Mouse (Mus musculus): ENCODE measurements around the gene Serpina3i. TPM values are rescaled to one million over a fixed set of nuclear protein-coding genes. Genes with fewer than 3 reads are reported as not detected.

Serpina3i gene
- total RNA-seq (2023) = not detected

DNA sequence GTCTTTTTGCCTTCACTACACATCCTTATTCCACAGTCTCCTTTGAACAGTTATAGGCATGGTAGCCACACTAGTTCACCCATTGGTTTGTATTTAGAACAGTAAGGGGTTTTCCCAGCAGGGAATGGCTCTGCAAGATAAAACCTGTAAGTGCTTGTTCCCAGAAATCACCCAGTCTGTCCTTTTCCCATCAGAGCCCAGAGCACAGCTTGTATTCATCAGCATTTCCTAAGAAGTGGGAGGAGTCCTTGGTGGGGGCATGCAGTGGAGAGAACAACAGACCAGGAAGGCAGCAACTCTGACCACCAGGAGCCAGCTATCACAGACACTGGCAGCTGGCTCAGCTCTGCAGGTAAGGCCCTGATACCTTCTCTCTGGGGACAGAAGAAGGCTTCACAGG lies at the start of gene Serpina3i:
Serpina3i (plus strand) TSS at position 260 of the 400 bp plus-strand sequence.

DNA sequence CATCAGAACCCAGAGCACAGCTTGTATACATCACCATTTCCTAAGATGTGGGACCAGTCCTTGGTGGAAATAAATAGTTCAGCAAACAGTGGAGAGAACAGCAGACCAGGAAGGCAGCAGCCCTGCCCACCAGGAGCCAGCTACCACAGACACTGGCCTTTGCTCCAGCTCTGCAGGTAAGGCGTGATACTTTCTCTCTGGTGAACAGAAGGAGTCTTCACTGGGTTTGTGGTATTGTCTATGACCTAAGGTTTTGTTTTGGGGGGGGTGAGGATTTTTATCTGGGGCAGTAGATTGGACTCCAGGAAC lies 48.5 kb upstream of the Serpina3i start, which contains the start of gene Serpina3f:
Serpina3f (plus strand) TSS at position 100 of the 309 bp plus-strand sequence.

GRCm38 (mm10) chr12:104235915-104236314 lies 27.0 kb upstream of the Serpina3i start, which contains the start of gene Serpina3g:
Gene Serpina3g (plus strand): TSS chr12:104236245.

GRCm38 (mm10) chr12:104314253-104314652 lies 51.3 kb downstream of the Serpina3i start, which contains the start of gene Serpina3j:
Gene Serpina3j (plus strand): TSS chr12:104314553.

Other genes with a start within 250 kb of the Serpina3i start
- gene Serpina9, start 249.4 kb upstream of the Serpina3i start, total RNA-seq (2023) = not detected
- not detected for gene Serpina12, start 218.7 kb upstream of the Serpina3i start, total RNA-seq (2023)
- gene Serpina5, start 162.0 kb upstream of the Serpina3i start, total RNA-seq (2023) = not detected
- not detected for gene Serpina3a, start 150.4 kb upstream of the Serpina3i start, total RNA-seq (2023)
- not detected for gene Serpina3b, start 135.1 kb upstream of the Serpina3i start, total RNA-seq (2023)
- not detected for gene Serpina3c, start 109.3 kb upstream of the Serpina3i start, total RNA-seq (2023)
- 0.21 TPM for gene Serpina3f, start 48.6 kb upstream of the Serpina3i start, total RNA-seq (2023)
- 9.5 TPM for gene Serpina3g, start 26.9 kb upstream of the Serpina3i start, total RNA-seq (2023)
- not detected for gene Serpina3j, start 51.4 kb downstream of the Serpina3i start, total RNA-seq (2023)
- not detected for gene Serpina3k, start 75.4 kb downstream of the Serpina3i start, total RNA-seq (2023)
- not detected for gene Serpina3m, start 75.4 kb downstream of the Serpina3i start, total RNA-seq (2023)
- not detected for gene Serpina3n, start 143.6 kb downstream of the Serpina3i start, total RNA-seq (2023)
- gene Gsc, start 210.2 kb downstream of the Serpina3i start, total RNA-seq (2023) = not detected

All from CD8-positive naive resting alpha-beta T cell, adult 57 days (primary cell).